Mouse (Mus musculus): ENCODE results near the gene Rcc1.

The Rcc1 gene

GRCm38 (mm10) chr4:132356170-132356569 is 2.8 kb upstream of the Rcc1 start:
- no peak for DNase-seq (ENCODE audit: extremely low read depth, low read depth)

GRCm38 (mm10) chr4:132355403-132355802 is 2.0 kb upstream of the Rcc1 start:
- no peak for DNase-seq (ENCODE audit: extremely low read depth, low read depth)

- no peak for DNase-seq (ENCODE audit: extremely low read depth, low read depth)
Measured at GRCm38 (mm10) chr4:132354571-132354970, 1.2 kb upstream of the Rcc1 start.

GRCm38 (mm10) chr4:132352739-132353138 is 666 bp downstream of the Rcc1 start:
- no peak for DNase-seq (ENCODE audit: extremely low read depth, low read depth)

- no peak for DNase-seq (ENCODE audit: extremely low read depth, low read depth)
Measured at GRCm38 (mm10) chr4:132351401-132351800, 2.0 kb downstream of the Rcc1 start.

- DNase-seq (ENCODE audit: extremely low read depth, low read depth) = no peak
Measured at GRCm38 (mm10) chr4:132350854-132351253, 2.6 kb downstream of the Rcc1 start.

GRCm38 (mm10) chr4:132350123-132350740 is 3.2 kb downstream of the Rcc1 start:
- DNase-seq (ENCODE audit: extremely low read depth, low read depth) = no peak

- peak; percentile 66 for DNase-seq (ENCODE audit: extremely low read depth, low read depth)
Measured at GRCm38 (mm10) chr4:132349495-132350122, 3.8 kb downstream of the Rcc1 start.

GRCm38 (mm10) chr4:132346661-132347060 is 6.7 kb downstream of the Rcc1 start:
- no peak for DNase-seq (ENCODE audit: extremely low read depth, low read depth)

- no peak for DNase-seq (ENCODE audit: extremely low read depth, low read depth)
Measured at GRCm38 (mm10) chr4:132346261-132346660, 7.1 kb downstream of the Rcc1 start.

- DNase-seq (ENCODE audit: extremely low read depth, low read depth) = no peak
Measured at GRCm38 (mm10) chr4:132345843-132346212, 7.6 kb downstream of the Rcc1 start.

GRCm38 (mm10) chr4:132345135-132345842 is 8.1 kb downstream of the Rcc1 start:
- DNase-seq (ENCODE audit: extremely low read depth, low read depth) = no peak

GRCm38 (mm10) chr4:132344403-132345134 is 8.8 kb downstream of the Rcc1 start:
- DNase-seq (ENCODE audit: extremely low read depth, low read depth) = no peak

- DNase-seq (ENCODE audit: extremely low read depth, low read depth) = no peak
Measured at GRCm38 (mm10) chr4:132341451-132341850, 12.0 kb downstream of the Rcc1 start.

GRCm38 (mm10) chr4:132338943-132339342 is 14.5 kb downstream of the Rcc1 start:
- no peak for DNase-seq (ENCODE audit: extremely low read depth, low read depth)

GRCm38 (mm10) chr4:132332880-132333279 is 20.5 kb downstream of the Rcc1 start:
- no peak for DNase-seq (ENCODE audit: extremely low read depth, low read depth)

- DNase-seq (ENCODE audit: extremely low read depth, low read depth) = no peak
Measured at GRCm38 (mm10) chr4:132331960-132332359, 21.4 kb downstream of the Rcc1 start.

GRCm38 (mm10) chr4:132329835-132330354 is 23.5 kb downstream of the Rcc1 start:
- DNase-seq (ENCODE audit: extremely low read depth, low read depth) = no peak

- peak; percentile 75 for DNase-seq (ENCODE audit: extremely low read depth, low read depth)
Measured at GRCm38 (mm10) chr4:132329115-132329834, 24.1 kb downstream of the Rcc1 start, which contains the start of gene Trnau1ap. Trnau1ap (minus strand) TSS chr4:132329538.

- no peak for DNase-seq (ENCODE audit: extremely low read depth, low read depth)
Measured at GRCm38 (mm10) chr4:132328391-132328982, 24.9 kb downstream of the Rcc1 start.

GRCm38 (mm10) chr4:132326481-132326880 is 26.9 kb downstream of the Rcc1 start:
- DNase-seq (ENCODE audit: extremely low read depth, low read depth) = no peak

Measured in MEL-GATA-1-ER (cell line).